ENCODE assay signal across 8 mouse cellular contexts in genomic region chr8:107684721-107685691, GRCm38 (mm10).
DNase-seq lines count a peak whose midpoint lies in the region; ATAC-seq lines count a peak whose summit lies in the region.

No protein-coding gene starts in this region.

- peak overlapping the region; percentile 44 for H3K4me2 ChIP-seq in embryonic facial prominence, embryonic 14.5 days (ENCODE audit: low read depth, low read length)

- H3K9ac ChIP-seq in embryonic facial prominence, embryonic 14.5 days (ENCODE audit: low read depth, low read length): no peak overlapping the region

- H3K4me3 ChIP-seq in embryonic facial prominence, embryonic 14.5 days (ENCODE audit: low read depth, low read length): peak overlapping the region; percentile 9; the same call in 1 of the 2 replicates

- ATAC-seq in cerebellum, adult (ENCODE audit: insufficient number of reproducible peaks, low FRiP score, low TSS enrichment): no peak
- peak; percentile 74 for ATAC-seq in embryonic facial prominence, embryonic 14.5 days (ENCODE audit: low read depth)

- no peaks in the 10 kb centered on the region for H3K36me3 ChIP-seq in embryonic facial prominence, embryonic 14.5 days (ENCODE audit: control insufficient read depth, insufficient read depth, low read length)

- H3K9me3 ChIP-seq in embryonic facial prominence, embryonic 14.5 days (ENCODE audit: control insufficient read depth, low read length): no peaks in the 10 kb centered on the region

- peak; percentile 10 for DNase-seq in cerebellum, adult 11 months
- DNase-seq in ovary, postnatal 10 days (ENCODE audit: low spot score): peak; percentile 1
- no peak for DNase-seq in ovary, adult 18-20 months (ENCODE audit: low spot score)
- peak; percentile 92 for DNase-seq in embryonic facial prominence, embryonic 14.5 days (ENCODE audit: low spot score)
- peak; percentile 31 to 35 for DNase-seq in kidney, postnatal 4 days
- peak; percentile 55 for DNase-seq in lung, postnatal 14 days
- DNase-seq in MN1 (ENCODE audit: low spot score): no peak

- 27% methylated on average over 29 of the region's 29 CpGs for WGBS in embryonic facial prominence, embryonic 14.5 days

- H3K4me1 ChIP-seq in embryonic facial prominence, embryonic 14.5 days (ENCODE audit: control insufficient read depth, insufficient read depth, low read length): peaks cover 10% of the 10 kb centered on the region; the same call in 1 of the 2 replicates

- H3K27me3 ChIP-seq in embryonic facial prominence, embryonic 14.5 days (replicated peaks; ENCODE audit: control insufficient read depth, insufficient read depth, low read length): peaks cover 9% of the 10 kb centered on the region

- peak overlapping the region; percentile 48 for H3K27ac ChIP-seq in embryonic facial prominence, embryonic 14.5 days (replicated peaks; ENCODE audit: low read depth, low read length)

Comparison
In these comparisons a context has a peak if more than half of its experiments do, and no peak if none do; other contexts are left out.
1. DNase-seq: peak in cerebellum, adult 11 months (single experiment), ovary, postnatal 10 days (single experiment), embryonic facial prominence, embryonic 14.5 days (single experiment), kidney, postnatal 4 days (2 of 2) and lung, postnatal 14 days (single experiment); none in ovary, adult 18-20 months (single experiment) and MN1 (single experiment).